Mouse (Mus musculus): ENCODE results near the gene Arcn1. TPM values are rescaled to one million over a fixed set of nuclear protein-coding genes. Genes with fewer than 3 reads are reported as not detected.

Gene Arcn1
- total RNA-seq, 1 experiment from 2014 or later: 132 TPM

- ATAC-seq (ENCODE audit: extremely low read depth, insufficient number of reproducible peaks, low FRiP score, poor library complexity, severe bottlenecking): no peak
Observed at GRCm38 (mm10) chr9:44722575-44722974, 45.1 kb downstream of the Arcn1 start.

DNA sequence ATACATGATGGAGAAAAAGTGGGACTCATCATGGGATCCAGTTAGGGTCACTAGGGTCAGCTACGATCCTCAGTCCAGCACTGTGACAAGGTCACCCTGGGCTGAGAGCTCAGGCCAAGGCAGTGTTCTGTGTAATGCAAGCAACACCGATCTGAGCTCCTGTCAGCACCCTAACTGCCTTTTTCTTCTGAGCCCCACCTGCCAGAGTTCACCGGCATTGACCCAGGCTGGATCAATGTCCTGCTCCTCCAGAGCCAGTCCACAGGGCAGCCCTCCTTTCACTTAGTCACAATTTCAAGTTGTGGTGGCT, 45.8 kb downstream of the Arcn1 start:
- no peak for ATAC-seq (ENCODE audit: extremely low read depth, insufficient number of reproducible peaks, low FRiP score, poor library complexity, severe bottlenecking)

DNA sequence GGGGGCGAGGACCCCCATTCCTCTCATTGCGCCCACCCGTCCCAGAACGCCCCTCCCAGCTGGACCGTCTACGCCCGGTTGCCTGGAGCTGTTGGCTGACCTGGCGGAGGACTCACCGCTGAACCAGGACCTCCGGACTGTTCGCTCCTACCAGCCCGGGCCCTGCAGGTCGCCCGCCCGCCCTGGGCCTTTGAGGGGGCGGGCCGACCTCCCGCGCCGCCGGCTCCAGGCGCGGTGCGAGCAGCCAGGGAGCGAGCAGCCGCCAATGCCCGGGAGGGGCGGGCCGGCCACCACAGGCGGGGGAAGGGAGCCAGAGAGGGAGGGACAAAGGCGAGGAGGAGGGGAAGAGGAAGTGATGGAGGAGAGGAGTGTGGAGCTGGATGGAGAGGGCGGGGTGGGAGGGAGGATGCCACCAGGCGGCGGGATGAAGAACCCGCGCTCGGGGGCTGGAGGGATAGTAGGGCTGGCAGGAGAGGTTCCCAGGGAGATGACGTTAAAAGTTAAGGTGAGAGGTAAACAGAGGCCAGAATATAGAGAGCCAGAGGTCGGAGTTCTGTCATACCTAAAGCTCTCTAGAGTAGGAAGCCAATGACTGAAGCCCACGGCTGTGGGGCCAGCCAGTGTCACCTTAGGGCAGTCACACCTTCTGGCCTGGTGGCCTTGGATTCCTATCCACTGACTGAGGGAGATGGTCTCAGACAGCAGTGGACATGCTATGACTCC, 46.3 kb downstream of the Arcn1 start:
- no peak for ATAC-seq (ENCODE audit: extremely low read depth, insufficient number of reproducible peaks, low FRiP score, poor library complexity, severe bottlenecking)

DNA sequence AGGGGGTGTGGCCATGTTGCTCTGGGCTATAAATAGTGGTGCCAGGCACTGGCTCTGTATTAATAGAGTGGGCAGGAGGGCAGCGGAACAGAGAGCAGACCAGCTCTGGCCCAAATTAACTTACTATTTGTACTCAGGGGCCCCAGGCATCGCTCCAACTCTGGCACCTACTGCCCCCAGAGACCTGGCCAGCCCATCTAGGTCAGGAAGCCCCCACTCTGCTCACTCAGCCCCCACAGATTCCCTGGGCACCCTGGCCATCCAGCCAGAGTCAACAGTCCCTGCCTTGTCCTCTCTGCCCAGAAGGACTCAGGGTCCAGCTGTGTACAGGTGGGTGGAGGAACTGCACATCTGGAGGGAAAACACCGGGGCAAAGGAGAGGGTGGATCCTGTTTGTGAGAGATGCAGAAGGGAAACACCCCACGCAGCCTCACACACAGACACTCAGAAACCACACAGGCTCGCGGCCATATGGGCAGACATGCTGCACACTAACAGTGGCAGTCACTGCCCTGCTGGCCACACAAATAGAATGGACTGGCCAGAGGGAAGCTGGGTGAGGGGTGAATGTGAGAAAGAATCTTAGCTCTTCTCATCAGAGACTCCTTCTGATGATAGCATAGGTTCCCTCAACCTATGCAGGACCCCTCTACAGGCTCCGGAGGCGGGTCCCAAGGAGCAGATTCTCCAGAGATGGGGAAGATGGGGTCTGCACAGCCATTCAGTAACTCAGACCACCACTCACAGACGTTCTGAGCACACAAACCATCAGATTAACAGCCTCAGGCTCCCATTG, 47.1 kb downstream of the Arcn1 start:
- no peak for ATAC-seq (ENCODE audit: extremely low read depth, insufficient number of reproducible peaks, low FRiP score, poor library complexity, severe bottlenecking)

DNA sequence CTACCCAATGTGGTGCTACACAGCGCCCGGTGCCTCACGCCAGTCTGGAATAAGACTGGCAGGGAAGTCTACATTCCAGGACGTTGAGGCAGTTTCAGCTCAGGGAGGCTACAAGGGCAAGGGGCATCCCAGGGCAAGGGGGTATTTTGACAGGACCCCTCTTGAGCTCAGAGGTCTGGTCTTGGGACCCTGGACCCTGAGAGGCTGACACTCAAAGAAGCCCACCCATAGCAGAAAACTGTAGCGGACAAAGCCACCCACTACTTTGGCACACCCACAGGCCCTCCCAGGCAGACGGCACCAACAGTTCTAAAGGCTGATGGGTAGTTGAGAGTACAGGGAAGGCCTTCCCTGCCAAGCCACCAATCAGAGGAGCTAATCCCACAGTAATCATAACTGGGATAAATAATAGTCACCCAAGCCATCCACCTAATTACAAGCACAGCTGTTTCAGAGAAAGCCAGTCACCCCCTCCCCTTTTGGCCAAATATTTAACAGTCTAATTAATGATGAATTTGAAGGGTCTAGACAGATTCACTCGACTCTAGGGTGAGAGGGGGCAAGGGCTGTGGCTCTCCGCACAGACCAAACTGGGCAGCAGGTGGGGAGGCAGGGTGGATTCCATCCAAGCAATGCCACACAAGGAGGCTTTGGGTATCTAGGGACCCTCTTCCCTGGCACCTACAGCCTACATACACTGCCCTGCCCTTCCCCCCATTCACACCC, 47.9 kb downstream of the Arcn1 start:
- no peak for ATAC-seq (ENCODE audit: extremely low read depth, insufficient number of reproducible peaks, low FRiP score, poor library complexity, severe bottlenecking)

GRCm38 (mm10) chr9:44718937-44719631, 48.6 kb downstream of the Arcn1 start:
- no peak for ATAC-seq (ENCODE audit: extremely low read depth, insufficient number of reproducible peaks, low FRiP score, poor library complexity, severe bottlenecking)

- no peak for ATAC-seq (ENCODE audit: extremely low read depth, insufficient number of reproducible peaks, low FRiP score, poor library complexity, severe bottlenecking)
Observed at GRCm38 (mm10) chr9:44717822-44718242, 49.8 kb downstream of the Arcn1 start.

- no peak for ATAC-seq (ENCODE audit: extremely low read depth, insufficient number of reproducible peaks, low FRiP score, poor library complexity, severe bottlenecking)
Observed at GRCm38 (mm10) chr9:44716997-44717821, 50.4 kb downstream of the Arcn1 start.

DNA sequence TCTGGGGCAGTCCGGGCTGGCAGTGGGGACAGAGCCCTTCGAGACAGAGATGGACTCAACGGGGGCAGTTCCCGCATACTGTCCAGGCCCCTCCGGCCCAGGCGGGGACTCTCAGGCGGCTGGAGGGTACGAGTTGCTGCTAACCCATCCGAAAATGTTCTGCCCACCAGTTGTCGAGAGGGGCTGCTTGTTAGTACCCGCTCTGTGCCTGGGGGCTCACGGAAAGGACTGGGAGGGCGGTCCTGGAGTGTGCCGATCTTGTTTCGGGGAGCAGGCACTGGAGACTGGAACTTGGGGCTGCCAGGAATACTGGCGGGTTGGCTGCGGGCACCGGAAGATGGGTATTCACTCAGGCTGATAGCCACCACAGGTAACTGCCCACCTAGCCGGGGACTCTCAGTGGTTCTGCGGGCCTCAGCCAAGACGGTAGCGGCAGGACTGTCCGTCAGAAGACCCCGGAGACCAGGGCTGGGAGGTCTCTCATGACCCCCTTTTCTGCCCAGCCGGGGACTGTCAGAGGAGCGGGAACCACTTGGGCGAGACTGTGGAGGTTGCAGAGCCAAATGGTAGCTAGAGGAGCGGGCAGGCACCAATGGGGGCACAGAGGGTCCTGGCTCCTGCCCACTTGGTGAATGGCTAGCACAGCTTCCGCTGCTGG, 51.8 kb downstream of the Arcn1 start:
- ATAC-seq (ENCODE audit: extremely low read depth, insufficient number of reproducible peaks, low FRiP score, poor library complexity, severe bottlenecking): no peak

GRCm38 (mm10) chr9:44715109-44715508, 52.5 kb downstream of the Arcn1 start:
- no peak for ATAC-seq (ENCODE audit: extremely low read depth, insufficient number of reproducible peaks, low FRiP score, poor library complexity, severe bottlenecking)

DNA sequence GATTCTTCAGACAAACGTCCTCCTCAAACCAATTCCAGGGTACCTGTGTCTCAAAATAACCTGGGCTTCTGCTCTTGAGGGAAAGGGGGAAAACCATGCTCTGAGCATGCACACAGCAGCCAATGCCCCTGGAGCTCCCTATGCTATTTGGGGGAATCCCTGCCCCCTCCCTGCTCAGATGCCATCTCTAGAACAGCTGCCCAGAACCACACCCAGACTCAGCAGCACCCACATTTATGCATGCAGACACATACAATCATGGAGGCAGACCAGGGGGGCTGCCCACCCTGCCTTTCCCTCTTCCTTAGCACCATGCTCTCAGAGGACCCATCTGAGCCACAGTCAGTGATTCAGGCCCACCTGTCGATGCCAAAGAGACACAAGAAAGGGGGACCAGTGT, 54.1 kb downstream of the Arcn1 start:
- ATAC-seq (ENCODE audit: extremely low read depth, insufficient number of reproducible peaks, low FRiP score, poor library complexity, severe bottlenecking): no peak

- ATAC-seq (ENCODE audit: extremely low read depth, insufficient number of reproducible peaks, low FRiP score, poor library complexity, severe bottlenecking): no peak
Observed at GRCm38 (mm10) chr9:44713080-44713479, 54.6 kb downstream of the Arcn1 start.

GRCm38 (mm10) chr9:44711602-44712001, 56.0 kb downstream of the Arcn1 start:
- ATAC-seq (ENCODE audit: extremely low read depth, insufficient number of reproducible peaks, low FRiP score, poor library complexity, severe bottlenecking): no peak

GRCm38 (mm10) chr9:44710213-44710612, 57.4 kb downstream of the Arcn1 start:
- no peak for ATAC-seq (ENCODE audit: extremely low read depth, insufficient number of reproducible peaks, low FRiP score, poor library complexity, severe bottlenecking)

GRCm38 (mm10) chr9:44709600-44709999, 58.0 kb downstream of the Arcn1 start:
- ATAC-seq (ENCODE audit: extremely low read depth, insufficient number of reproducible peaks, low FRiP score, poor library complexity, severe bottlenecking): no peak

GRCm38 (mm10) chr9:44708925-44709324, 58.7 kb downstream of the Arcn1 start:
- ATAC-seq (ENCODE audit: extremely low read depth, insufficient number of reproducible peaks, low FRiP score, poor library complexity, severe bottlenecking): no peak

GRCm38 (mm10) chr9:44708429-44708765, 59.2 kb downstream of the Arcn1 start:
- no peak for ATAC-seq (ENCODE audit: extremely low read depth, insufficient number of reproducible peaks, low FRiP score, poor library complexity, severe bottlenecking)

DNA sequence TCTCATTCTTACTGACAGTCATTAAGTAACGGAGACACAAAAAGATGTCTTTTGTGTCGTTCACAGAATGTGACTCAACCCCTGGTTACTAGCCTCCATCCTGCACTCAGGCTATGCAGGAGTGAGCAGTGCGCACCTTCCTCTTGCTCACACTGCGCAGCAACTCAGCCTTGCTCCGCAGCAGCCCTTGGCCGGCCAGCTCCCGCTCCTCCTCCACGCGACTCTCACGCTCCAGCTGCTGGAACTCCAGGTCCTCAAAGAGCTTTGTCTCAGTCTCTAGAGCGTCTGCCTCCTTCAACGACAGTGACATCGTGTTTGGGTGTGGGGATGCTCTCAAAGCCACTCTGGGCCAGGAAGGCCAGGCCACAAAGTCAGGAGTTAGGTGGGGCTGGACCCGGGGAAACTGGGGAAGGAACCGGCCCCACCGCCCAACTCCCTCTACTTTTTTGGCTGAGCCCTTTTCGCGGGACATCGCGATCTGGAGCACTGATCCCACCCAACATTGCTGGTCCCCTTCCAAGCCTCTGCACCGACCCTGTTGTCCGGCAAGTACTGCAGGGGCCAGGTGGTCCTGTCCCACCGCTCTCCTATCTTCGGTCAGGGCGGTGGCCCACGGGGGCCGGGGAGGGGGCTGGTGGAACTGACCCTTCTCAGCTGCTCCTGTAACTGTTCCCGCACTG, 59.8 kb downstream of the Arcn1 start:
- ATAC-seq (ENCODE audit: extremely low read depth, insufficient number of reproducible peaks, low FRiP score, poor library complexity, severe bottlenecking): no peak
